Mouse (Mus musculus): ENCODE data around the gene Lnpep. TPM values are rescaled to one million over a fixed set of nuclear protein-coding genes. Genes with fewer than 3 reads are reported as not detected.

Gene Lnpep
- polyA plus RNA-seq, 1 experiment = 4.4 TPM

DNA sequence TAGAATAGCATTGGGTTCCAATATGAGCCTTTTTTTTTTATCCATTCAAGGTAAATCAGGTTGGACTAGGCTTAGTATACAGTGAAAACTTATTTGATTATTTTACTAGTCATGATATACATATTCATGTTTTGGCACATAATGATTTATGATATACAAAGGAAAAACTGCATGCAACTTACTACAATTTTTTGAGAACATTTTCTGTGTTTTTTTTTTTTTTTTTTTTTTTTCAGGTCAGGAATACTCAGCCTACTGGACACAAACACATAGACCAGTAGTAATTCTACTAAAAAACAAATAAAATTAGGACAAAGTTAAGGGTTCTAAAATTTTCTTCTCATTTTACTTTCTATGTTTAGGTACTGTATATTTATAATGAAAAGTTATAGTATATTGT lies 93.5 kb downstream of the Lnpep start:
- H3K79me2 ChIP-seq (ENCODE audit: control insufficient read depth, insufficient read depth) = no peaks in the 10 kb centered on the region
- peaks cover 76% of the 10 kb centered on the region for H3K36me3 ChIP-seq (ENCODE audit: control insufficient read depth, insufficient read depth)
- H3ac ChIP-seq (ENCODE audit: control insufficient read depth, insufficient read length) = no peak overlapping the region
- H3K4me2 ChIP-seq (ENCODE audit: low read depth) = no peak overlapping the region
- H3K4me3 ChIP-seq = no peak overlapping the region
- no peaks in the 10 kb centered on the region for H3K27me3 ChIP-seq (ENCODE audit: control insufficient read depth, insufficient read depth, insufficient read length)
- TF ChIP-seq MYOD1 (IDR thresholded peaks at IDR 0.05; ENCODE audit: control insufficient read depth in 1 of 3, insufficient read length in 2 of 3, low read depth in 2 of 3) (no peak), TCF12 (IDR thresholded peaks at IDR 0.05; ENCODE audit: insufficient read depth, poor library complexity, severe bottlenecking) (no peak), POLR2A (IDR thresholded peaks at IDR 0.05; ENCODE audit: insufficient read length, low read depth) (no peak), REST (IDR thresholded peaks at IDR 0.05; ENCODE audit: insufficient read depth, insufficient read length) (no peak), MAX (IDR thresholded peaks at IDR 0.05; ENCODE audit: low read depth) (no peak), SRF (IDR thresholded peaks at IDR 0.05; ENCODE audit: control insufficient read depth, insufficient read length, low read depth) (no peak), CEBPB (IDR thresholded peaks at IDR 0.05; ENCODE audit: insufficient read depth, poor library complexity, severe bottlenecking) (no peak), MYOG (IDR thresholded peaks at IDR 0.05; ENCODE audit: control insufficient read depth in 1 of 3, insufficient read depth in 1 of 3, insufficient read length in 2 of 3, low read depth in 2 of 3) (no peak), USF1 (IDR thresholded peaks at IDR 0.05; ENCODE audit: low read depth) (no peak)

DNA sequence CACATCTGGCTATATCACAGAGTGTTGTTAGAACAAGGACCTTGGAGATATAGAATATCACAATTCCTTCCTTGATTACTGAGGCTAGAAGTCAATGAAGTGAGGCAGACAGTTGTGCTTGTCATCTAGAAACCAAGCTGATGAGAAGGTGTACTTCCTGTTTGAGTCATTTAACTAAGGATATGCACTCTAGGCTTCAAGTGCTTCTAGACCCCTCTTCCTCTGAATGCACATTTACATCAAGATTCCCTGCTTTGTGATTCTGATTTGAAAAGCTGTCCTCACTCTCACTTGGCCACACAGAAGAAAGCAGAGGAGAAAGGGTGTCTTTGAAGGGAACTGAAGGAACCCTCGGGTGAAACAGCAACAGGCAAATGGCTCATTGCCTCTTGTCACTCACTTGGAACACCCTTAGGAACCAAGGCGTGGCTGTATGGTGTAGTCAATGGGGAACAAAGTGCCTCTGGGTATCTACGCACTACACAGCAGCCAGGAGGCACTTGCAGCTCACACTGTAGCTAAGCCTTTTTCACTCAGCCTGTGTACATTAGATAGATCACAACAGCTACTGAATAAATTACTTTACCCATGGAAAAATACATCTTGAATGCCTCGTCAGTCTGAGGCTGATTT lies 108.3 kb downstream of the Lnpep start:
- H3K27me3 ChIP-seq (ENCODE audit: control insufficient read depth, insufficient read depth, insufficient read length) = no peaks in the 10 kb centered on the region
- H3K4me3 ChIP-seq = no peak overlapping the region
- H3K79me2 ChIP-seq (ENCODE audit: control insufficient read depth, insufficient read depth) = no peaks in the 10 kb centered on the region
- H3K36me3 ChIP-seq (ENCODE audit: control insufficient read depth, insufficient read depth) = peaks cover 5% of the 10 kb centered on the region
- H3K4me2 ChIP-seq (ENCODE audit: low read depth) = no peak overlapping the region
- no peak for TF ChIP-seq TCF12 (IDR thresholded peaks at IDR 0.05; ENCODE audit: insufficient read depth, poor library complexity, severe bottlenecking)
- TF ChIP-seq MYOD1 (IDR thresholded peaks at IDR 0.05; ENCODE audit: control insufficient read depth in 1 of 3, insufficient read length in 2 of 3, low read depth in 2 of 3) = no peak
- peak; percentile 8 for TF ChIP-seq POLR2AphosphoS2 (IDR thresholded peaks at IDR 0.05; ENCODE audit: insufficient read length, low read depth)
- no peak overlapping the region for H3ac ChIP-seq (ENCODE audit: control insufficient read depth, insufficient read length)

DNA sequence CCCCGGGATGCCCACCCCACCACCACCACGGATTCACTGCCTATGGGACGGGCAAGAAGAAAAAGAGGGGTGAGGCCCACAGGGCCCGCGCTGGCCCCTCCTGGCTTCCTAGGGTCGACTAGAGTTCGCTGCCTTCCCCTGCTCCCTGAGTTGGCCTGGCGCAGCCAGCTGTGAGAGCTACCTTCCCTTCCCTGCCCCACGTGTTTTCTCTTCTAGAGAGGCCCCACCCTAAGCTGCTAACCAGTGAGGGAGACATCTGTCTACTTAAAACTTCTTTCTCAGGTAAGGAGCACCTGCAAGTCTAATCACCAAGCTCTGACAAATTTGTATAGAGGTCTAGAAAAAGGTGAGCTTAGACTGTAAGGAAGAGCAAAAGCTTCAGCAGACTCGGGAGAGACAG lies 118.2 kb downstream of the Lnpep start:
- Histone ChIP-seq H3K79me2 (ENCODE audit: control insufficient read depth, insufficient read depth) (no peaks in the 10 kb centered on the region), H3ac (ENCODE audit: control insufficient read depth, insufficient read length) (no peak overlapping the region), H3K4me3 (no peak overlapping the region), H3K4me2 (ENCODE audit: low read depth) (no peak overlapping the region), H3K27me3 (ENCODE audit: control insufficient read depth, insufficient read depth, insufficient read length) (no peaks in the 10 kb centered on the region), H3K36me3 (ENCODE audit: control insufficient read depth, insufficient read depth) (no peaks in the 10 kb centered on the region)
- TF ChIP-seq MYOD1 (IDR thresholded peaks at IDR 0.05; ENCODE audit: control insufficient read depth in 1 of 3, insufficient read length in 2 of 3, low read depth in 2 of 3) (no peak), MYOG (IDR thresholded peaks at IDR 0.05; ENCODE audit: control insufficient read depth in 1 of 3, insufficient read depth in 1 of 3, insufficient read length in 2 of 3, low read depth in 2 of 3) (no peak)

DNA sequence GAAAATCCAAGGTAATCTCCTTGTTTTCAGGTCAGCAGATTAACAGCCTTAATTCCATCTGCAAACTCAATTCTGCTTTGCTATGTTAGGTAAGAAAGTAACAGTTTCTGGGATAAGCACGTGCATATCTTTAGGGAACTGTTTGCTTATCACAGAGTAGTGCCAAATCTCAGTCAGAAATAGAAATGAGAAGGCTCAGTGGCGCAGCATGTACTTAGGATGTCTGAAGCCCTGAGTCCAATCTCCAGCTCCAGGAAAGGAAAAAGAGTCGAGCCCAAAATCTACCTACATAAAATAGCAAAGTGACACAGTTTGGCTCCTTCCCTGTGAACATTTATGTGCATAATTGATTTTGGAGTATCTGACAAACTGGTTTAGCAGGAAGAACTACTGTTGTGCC lies 125.6 kb downstream of the Lnpep start:
- Histone ChIP-seq H3ac (ENCODE audit: control insufficient read depth, insufficient read length) (no peak overlapping the region), H3K27me3 (ENCODE audit: control insufficient read depth, insufficient read depth, insufficient read length) (no peaks in the 10 kb centered on the region), H3K36me3 (ENCODE audit: control insufficient read depth, insufficient read depth) (no peaks in the 10 kb centered on the region), H3K4me2 (ENCODE audit: low read depth) (no peak overlapping the region), H3K79me2 (ENCODE audit: control insufficient read depth, insufficient read depth) (no peaks in the 10 kb centered on the region), H3K4me3 (no peak overlapping the region)
- TF ChIP-seq SRF (IDR thresholded peaks at IDR 0.05; ENCODE audit: control insufficient read depth, insufficient read length, low read depth) (no peak), POLR2AphosphoS2 (IDR thresholded peaks at IDR 0.05; ENCODE audit: insufficient read length, low read depth) (no peak), E2F4 (IDR thresholded peaks at IDR 0.05; ENCODE audit: insufficient read depth) (no peak), CEBPB (IDR thresholded peaks at IDR 0.05; ENCODE audit: insufficient read depth, poor library complexity, severe bottlenecking) (no peak), MYOG (IDR thresholded peaks at IDR 0.05; ENCODE audit: control insufficient read depth in 1 of 3, insufficient read depth in 1 of 3, insufficient read length in 2 of 3, low read depth in 2 of 3) (no peak), POLR2A (IDR thresholded peaks at IDR 0.05; ENCODE audit: insufficient read length, low read depth) (no peak), TCF3 (IDR thresholded peaks at IDR 0.05; ENCODE audit: insufficient read length, low read depth) (no peak), MAX (IDR thresholded peaks at IDR 0.05; ENCODE audit: low read depth) (no peak), USF1 (IDR thresholded peaks at IDR 0.05; ENCODE audit: low read depth) (no peak), MYOD1 (IDR thresholded peaks at IDR 0.05; ENCODE audit: control insufficient read depth in 1 of 3, insufficient read length in 2 of 3, low read depth in 2 of 3) (no peak), TCF12 (IDR thresholded peaks at IDR 0.05; ENCODE audit: insufficient read depth, poor library complexity, severe bottlenecking) (no peak), REST (IDR thresholded peaks at IDR 0.05; ENCODE audit: insufficient read depth, insufficient read length) (no peak)

DNA sequence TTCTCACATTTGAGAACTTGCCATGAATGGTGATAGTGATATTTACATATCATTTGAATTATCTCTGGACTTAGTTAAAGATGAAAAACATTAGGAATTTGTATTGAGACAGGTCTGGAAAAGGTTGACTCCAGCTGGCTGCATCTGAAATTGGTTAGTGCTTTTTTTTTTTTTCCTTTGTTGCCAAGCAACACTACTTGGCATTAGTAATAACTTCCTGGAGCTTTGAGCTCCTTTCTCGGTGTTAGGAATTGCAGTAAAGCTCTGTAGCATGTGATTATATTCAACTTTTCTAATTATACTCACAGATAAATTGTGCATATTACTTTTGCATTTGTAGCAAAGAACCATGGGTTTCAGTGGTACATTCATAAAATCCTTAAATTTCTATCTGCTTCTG lies 126.0 kb downstream of the Lnpep start:
- Histone ChIP-seq H3K27me3 (ENCODE audit: control insufficient read depth, insufficient read depth, insufficient read length) (no peaks in the 10 kb centered on the region), H3K4me2 (ENCODE audit: low read depth) (no peak overlapping the region), H3K79me2 (ENCODE audit: control insufficient read depth, insufficient read depth) (no peaks in the 10 kb centered on the region), H3K4me3 (no peak overlapping the region), H3ac (ENCODE audit: control insufficient read depth, insufficient read length) (no peak overlapping the region), H3K36me3 (ENCODE audit: control insufficient read depth, insufficient read depth) (no peaks in the 10 kb centered on the region)
- TF ChIP-seq POLR2AphosphoS2 (IDR thresholded peaks at IDR 0.05; ENCODE audit: insufficient read length, low read depth) = no peak
- no peak for TF ChIP-seq E2F4 (IDR thresholded peaks at IDR 0.05; ENCODE audit: insufficient read depth)
